Comparison of ENCODE assay signal across 9 mouse cellular contexts in genomic region chr2:76101889-76102602, GRCm38 (mm10).
DNase-seq lines count a peak whose midpoint lies in the region; ATAC-seq and TF ChIP-seq lines count a peak whose summit lies in the region.
"Had no signal": no experiment of that assay in that cellular context is flagged by ENCODE, and none has a peak within 500 bp of the region (broad histone marks: within the 10 kb centered on the region; RNA-seq: fewer than 3 reads in every experiment).

No protein-coding gene starts in this region.

- H3K4me3 ChIP-seq in hindbrain, embryonic 11.5 days (ENCODE audit: low read depth, low read length), result no peak overlapping the region
- H3K4me3 ChIP-seq in hindbrain, embryonic 13.5 days, result no peak overlapping the region
- no peak overlapping the region for H3K4me3 ChIP-seq in CH12.LX (replicated peaks in 1 of 3; ENCODE audit: low read depth in 2 of 3, low read length in 2 of 3, poor library complexity in 1 of 3)
- H3K4me3 ChIP-seq in lung, embryonic 14.5 days (ENCODE audit: low read depth, low read length), result no peak overlapping the region
- H3K4me3 ChIP-seq: liver, embryonic 13.5 days had no signal

- peak; percentile 63 for TF ChIP-seq RAD21 in CH12.LX (IDR thresholded peaks at IDR 0.05; ENCODE audit: low read depth, low read length)

- peak in 1 of 2 experiments; percentile 61; a peak in 2 of 4 replicates for TF ChIP-seq CTCF in CH12.LX (conservative IDR thresholded peaks at IDR 0.05 in 1 of 2, IDR thresholded peaks at IDR 0.05 in 1 of 2; ENCODE audit: low read depth in 2 of 2, low read length in 2 of 2)
- TF ChIP-seq CTCF in brain, embryonic 14.5 days (IDR thresholded peaks at IDR 0.05; ENCODE audit: borderline replicate concordance, extremely low read depth, insufficient read depth, insufficient read length), result peak; percentile 52; the same call in 1 of the 2 replicates
- peak; percentile 68 for TF ChIP-seq CTCF in lung, embryonic 14.5 days (IDR thresholded peaks at IDR 0.05; ENCODE audit: low read depth)

- 0 out of 2 replicates have a peak overlapping the region, but pooled peaks have one; percentile 36 for H3K27ac ChIP-seq in hindbrain, embryonic 11.5 days (ENCODE audit: low read depth, low read length)
- H3K27ac ChIP-seq in hindbrain, embryonic 13.5 days, result no peak overlapping the region
- H3K27ac ChIP-seq in CH12.LX (ENCODE audit: insufficient read depth, low read depth), result no peak overlapping the region
- peak overlapping the region; percentile 54; the same call in 1 of the 2 replicates for H3K27ac ChIP-seq in lung, embryonic 14.5 days (ENCODE audit: low read depth)
- H3K27ac ChIP-seq: liver, embryonic 13.5 days had no signal

- TF ChIP-seq EP300 in CH12.LX (IDR thresholded peaks at IDR 0.05; ENCODE audit: low read length), result no peak

- dilution Hi-C loops in CH12.LX (cut with MboI; ENCODE audit: extremely low pct_ligation_motif_present, extremely low pct_unique_long_range_greater_than_20kb, low sequenced_read_pairs), result no loop called here

- no peaks in the 10 kb centered on the region for H3K9me3 ChIP-seq in hindbrain, embryonic 11.5 days (ENCODE audit: control insufficient read depth, low read length)
- H3K9me3 ChIP-seq in hindbrain, embryonic 13.5 days, result no peaks in the 10 kb centered on the region
- H3K9me3 ChIP-seq in CH12.LX (replicated peaks; ENCODE audit: low read length), result no peaks in the 10 kb centered on the region
- H3K9me3 ChIP-seq in lung, embryonic 14.5 days (ENCODE audit: low read depth, low read length), result no peaks in the 10 kb centered on the region
- H3K9me3 ChIP-seq: liver, embryonic 13.5 days had no signal

- TF ChIP-seq POLR2A in CH12.LX (IDR thresholded peaks at IDR 0.05; ENCODE audit: low read depth, low read length), result no peak
- no peak for TF ChIP-seq POLR2A in brain, embryonic 14.5 days (IDR thresholded peaks at IDR 0.05; ENCODE audit: borderline replicate concordance, extremely low read depth, insufficient read depth, insufficient read length, poor library complexity, severe bottlenecking)

- H3K27me3 ChIP-seq in hindbrain, embryonic 11.5 days (ENCODE audit: control insufficient read depth, insufficient read depth, low read length), result no peaks in the 10 kb centered on the region
- no peaks in the 10 kb centered on the region for H3K27me3 ChIP-seq in hindbrain, embryonic 13.5 days
- no peaks in the 10 kb centered on the region for H3K27me3 ChIP-seq in CH12.LX (replicated peaks)
- no peaks in the 10 kb centered on the region for H3K27me3 ChIP-seq in lung, embryonic 14.5 days (ENCODE audit: insufficient read depth, low read length)
- H3K27me3 ChIP-seq: liver, embryonic 13.5 days had no signal

- in situ Hi-C loops in CH12.LX (cut with MboI; ENCODE audit: low pct_ligation_motif_present, low pct_unique_long_range_greater_than_20kb, low sequenced_read_pairs), result loop anchor here (10.0 kb wide), 1 partner anchor 117 kb away; the partner anchor contains the start of gene Ttc30a1

- peak; percentile 45 for DNase-seq in hindbrain, embryonic 11.5 days (ENCODE audit: low spot score)
- DNase-seq in CH12.LX (ENCODE audit: extremely low read depth), result no peak
- peak; percentile 62 for DNase-seq in brain, embryonic 14.5 days (ENCODE audit: low read depth)
- DNase-seq in lung, embryonic 14.5 days, result peak; percentile 87
- DNase-seq in B cell, adult 2 months, result no peak
- DNase-seq in c-Kit-positive CD71-positive TER-119-positive erythroid progenitor cells, embryonic 14.5 days (ENCODE audit: low spot score), result no peak
- no peak for DNase-seq in left cerebral cortex, adult 8-10 months (ENCODE audit: low spot score in 2 of 2)
- DNase-seq: liver, embryonic 13.5 days had no signal

- H3K79me2 ChIP-seq in CH12.LX (replicated peaks; ENCODE audit: control insufficient read depth, extremely low read depth, insufficient read depth, poor library complexity, severe bottlenecking), result no peaks in the 10 kb centered on the region

- H3K36me3 ChIP-seq in hindbrain, embryonic 11.5 days (ENCODE audit: control insufficient read depth, insufficient read depth, low read length), result no peaks in the 10 kb centered on the region
- no peaks in the 10 kb centered on the region for H3K36me3 ChIP-seq in hindbrain, embryonic 13.5 days
- no peaks in the 10 kb centered on the region for H3K36me3 ChIP-seq in CH12.LX (replicated peaks in 1 of 2; ENCODE audit: control insufficient read depth in 1 of 2, insufficient read depth in 1 of 2, low read length in 1 of 2)
- H3K36me3 ChIP-seq in lung, embryonic 14.5 days (ENCODE audit: insufficient read depth), result no peaks in the 10 kb centered on the region
- H3K36me3 ChIP-seq: liver, embryonic 13.5 days had no signal

- no peaks in the 10 kb centered on the region for H3K4me1 ChIP-seq in hindbrain, embryonic 11.5 days (replicated peaks; ENCODE audit: control insufficient read depth, insufficient read depth, low read length)
- peaks cover 4% of the 10 kb centered on the region; the same call in 1 of the 2 replicates for H3K4me1 ChIP-seq in hindbrain, embryonic 13.5 days (replicated peaks)
- no peaks in the 10 kb centered on the region for H3K4me1 ChIP-seq in CH12.LX (ENCODE audit: control insufficient read depth in 1 of 2, insufficient read depth in 2 of 2)
- H3K4me1 ChIP-seq in lung, embryonic 14.5 days (ENCODE audit: insufficient read depth), result peaks cover 27% of the 10 kb centered on the region
- H3K4me1 ChIP-seq: liver, embryonic 13.5 days had no signal

- no peak overlapping the region for H3K4me2 ChIP-seq in hindbrain, embryonic 11.5 days (replicated peaks; ENCODE audit: low read depth, low read length)
- H3K4me2 ChIP-seq in hindbrain, embryonic 13.5 days, result no peak overlapping the region
- H3K4me2 ChIP-seq in CH12.LX (ENCODE audit: insufficient read depth, low read depth, poor library complexity, severe bottlenecking), result no peak overlapping the region
- no peak overlapping the region for H3K4me2 ChIP-seq in lung, embryonic 14.5 days
- H3K4me2 ChIP-seq: liver, embryonic 13.5 days had no signal

- H3K9ac ChIP-seq in hindbrain, embryonic 11.5 days (ENCODE audit: low read depth, low read length), result no peak overlapping the region
- no peak overlapping the region for H3K9ac ChIP-seq in hindbrain, embryonic 13.5 days
- H3K9ac ChIP-seq in CH12.LX (ENCODE audit: insufficient read depth, low read depth), result no peak overlapping the region
- no peak overlapping the region for H3K9ac ChIP-seq in lung, embryonic 14.5 days
- H3K9ac ChIP-seq: liver, embryonic 13.5 days had no signal

- 29% methylated on average over 14 of the region's 14 CpGs for WGBS in hindbrain, embryonic 11.5 days
- WGBS in hindbrain, embryonic 13.5 days, result 25% methylated on average over 14 of the region's 14 CpGs
- WGBS in lung, embryonic 14.5 days, result 34% methylated on average over 14 of the region's 14 CpGs

- no peak for ATAC-seq in hindbrain, embryonic 11.5 days (ENCODE audit: low FRiP score)
- no peak for ATAC-seq in hindbrain, embryonic 13.5 days (ENCODE audit: low FRiP score)
- no peak for ATAC-seq in lung, embryonic 14.5 days (ENCODE audit: insufficient read depth)

TF ChIP-seq in CH12.LX, 34 proteins besides CTCF, POLR2A, EP300 and RAD21:
- TF ChIP-seq ZNF384 (IDR thresholded peaks at IDR 0.05; ENCODE audit: low read depth, low read length) (peak; percentile 76), SMC3 (IDR thresholded peaks at IDR 0.05; ENCODE audit: low read depth, low read length) (peak; percentile 39), RCOR1 (conservative IDR thresholded peaks at IDR 0.05; ENCODE audit: low read depth, low read length) (no peak), HCFC1 (IDR thresholded peaks at IDR 0.05; ENCODE audit: low read depth, low read length) (no peak), ZKSCAN1 (IDR thresholded peaks at IDR 0.05; ENCODE audit: borderline replicate concordance, low read depth, low read length) (no peak), GABPA (IDR thresholded peaks at IDR 0.05; ENCODE audit: insufficient replicate concordance, low read depth, low read length) (no peak), USF2 (conservative IDR thresholded peaks at IDR 0.05; ENCODE audit: low read depth, low read length) (no peak), ZC3H11A (IDR thresholded peaks at IDR 0.05; ENCODE audit: low read depth, low read length) (no peak)

Comparison
In these comparisons a context has a peak if more than half of its experiments do, and no peak if none do; other contexts are left out.
1. H3K27ac ChIP-seq: peak in hindbrain, embryonic 11.5 days (single experiment) and lung, embryonic 14.5 days (single experiment); none in hindbrain, embryonic 13.5 days (single experiment) and CH12.LX (single experiment).
2. DNase-seq: peak in hindbrain, embryonic 11.5 days (single experiment), brain, embryonic 14.5 days (single experiment) and lung, embryonic 14.5 days (single experiment); none in CH12.LX (single experiment), B cell, adult 2 months (0 of 2), c-Kit-positive CD71-positive TER-119-positive erythroid progenitor cells, embryonic 14.5 days (single experiment) and left cerebral cortex, adult 8-10 months (0 of 2).